Comparison of ENCODE assay signal across 10 mouse cellular contexts in genomic region chr2:170469616-170470308, GRCm38 (mm10). TPM values are rescaled to one million over a fixed set of nuclear protein-coding genes. Genes with fewer than 3 reads are reported as not detected.
DNase-seq lines count a peak whose midpoint lies in the region; ATAC-seq and TF ChIP-seq lines count a peak whose summit lies in the region.
"Had no signal": no experiment of that assay in that cellular context is flagged by ENCODE, and none has a peak within 500 bp of the region (broad histone marks: within the 10 kb centered on the region; RNA-seq: fewer than 3 reads in every experiment).

No protein-coding gene starts in this region.

- TF ChIP-seq CTCF in gastrocnemius, adult 2 months (IDR thresholded peaks at IDR 0.05): no peak

- H3K4me2 ChIP-seq in hindbrain, embryonic 11.5 days (replicated peaks; ENCODE audit: low read depth, low read length): no peak overlapping the region
- H3K4me2 ChIP-seq in neural tube, embryonic 11.5 days (ENCODE audit: low read depth): no peak overlapping the region

- no peak overlapping the region for H3K9ac ChIP-seq in hindbrain, embryonic 11.5 days (ENCODE audit: low read depth, low read length)
- no peak overlapping the region for H3K9ac ChIP-seq in neural tube, embryonic 11.5 days (ENCODE audit: low read length)

- intact Hi-C loops in gastrocnemius, adult 2 months (cut with DNase I): no loop called here
- intact Hi-C loops in gastrocnemius, postnatal 36 days (cut with DNase I): no loop called here
- intact Hi-C loops in gastrocnemius, postnatal 14 days (cut with DNase I; ENCODE audit: low total_unique reads): loop anchor here (5.0 kb wide), 1 partner anchor 38 kb away; no protein-coding TSS in a partner anchor

- peak; percentile 35 for DNase-seq in gastrocnemius, adult 2 months
- no peak for DNase-seq in gastrocnemius, postnatal 36 days
- DNase-seq in ES-CJ7 (ENCODE audit: low read depth, low spot score): peak; percentile 82
- DNase-seq in embryo, embryonic 11 days: peak; percentile 62
- peak; percentile 41 for DNase-seq in hindbrain, embryonic 11.5 days (ENCODE audit: low spot score)
- peak; percentile 51 to 55 for DNase-seq in layer of hippocampus, postnatal 10 days (ENCODE audit: low spot score in 2 of 2)
- DNase-seq in neural tube, embryonic 11.5 days (ENCODE audit: low spot score): peak; percentile 51
- no peak for DNase-seq in gastrocnemius, postnatal 14 days

- H3K4me1 ChIP-seq in hindbrain, embryonic 11.5 days (replicated peaks; ENCODE audit: control insufficient read depth, insufficient read depth, low read length): no peaks in the 10 kb centered on the region
- no peaks in the 10 kb centered on the region for H3K4me1 ChIP-seq in neural tube, embryonic 11.5 days (ENCODE audit: control insufficient read depth, insufficient read depth, low read length)

- no peak overlapping the region for H3K27ac ChIP-seq in gastrocnemius, adult 2 months
- H3K27ac ChIP-seq in hindbrain, embryonic 11.5 days (ENCODE audit: low read depth, low read length): no peak overlapping the region
- no peak overlapping the region for H3K27ac ChIP-seq in neural tube, embryonic 11.5 days (ENCODE audit: low read depth, low read length)

- H3K4me3 ChIP-seq in gastrocnemius, adult 2 months: no peak overlapping the region
- no peak overlapping the region for H3K4me3 ChIP-seq in hindbrain, embryonic 11.5 days (ENCODE audit: low read depth, low read length)
- H3K4me3 ChIP-seq in neural tube, embryonic 11.5 days (ENCODE audit: low read depth, low read length): no peak overlapping the region

- H3K9me3 ChIP-seq in hindbrain, embryonic 11.5 days (ENCODE audit: control insufficient read depth, low read length): no peaks in the 10 kb centered on the region
- H3K9me3 ChIP-seq in neural tube, embryonic 11.5 days (ENCODE audit: control insufficient read depth, low read length): no peaks in the 10 kb centered on the region

- 12% methylated on average over 10 of the region's 10 CpGs for WGBS in hindbrain, embryonic 11.5 days
- 12% methylated on average over 10 of the region's 10 CpGs for WGBS in neural tube, embryonic 11.5 days

- no peaks in the 10 kb centered on the region for H3K36me3 ChIP-seq in hindbrain, embryonic 11.5 days (ENCODE audit: control insufficient read depth, insufficient read depth, low read length)
- no peaks in the 10 kb centered on the region for H3K36me3 ChIP-seq in neural tube, embryonic 11.5 days (ENCODE audit: control insufficient read depth, insufficient read depth, low read length)

- ATAC-seq in hindbrain, embryonic 11.5 days (ENCODE audit: low FRiP score): no peak; the same call in 1 of the 2 replicates
- ATAC-seq in neural tube, embryonic 11.5 days (ENCODE audit: insufficient read depth, low FRiP score, low TSS enrichment): no peak; the same call in 1 of the 2 replicates

- H3K27me3 ChIP-seq in hindbrain, embryonic 11.5 days (ENCODE audit: control insufficient read depth, insufficient read depth, low read length): no peaks in the 10 kb centered on the region
- H3K27me3 ChIP-seq in neural tube, embryonic 11.5 days (ENCODE audit: control insufficient read depth, insufficient read depth, low read length): no peaks in the 10 kb centered on the region

RNA-seq across cellular contexts. Expression of gene Pfdn4, which starts 26.5 kb away (rescaled TPM):
- 10 to 100 TPM; 11.8 to 14.4 TPM for total RNA-seq in gastrocnemius, adult 2 months (2021)
- 10 to 100 TPM; 12.1 to 12.6 TPM for total RNA-seq in gastrocnemius, postnatal 36 days (2021)
- 141 and 142 TPM in 2 replicates for polyA plus RNA-seq in hindbrain, embryonic 11.5 days (2014; fragmentation: Nextera tagmentation; extraction: Ambion mirVana)
- 10 to 100 TPM; 39.7 to 43.2 TPM for total RNA-seq in layer of hippocampus, postnatal 10 days (2021)
- polyA plus RNA-seq in neural tube, embryonic 11.5 days (2014; fragmentation: Nextera tagmentation; extraction: Ambion mirVana): 124 and 128 TPM in 2 replicates
- total RNA-seq in gastrocnemius, postnatal 14 days (2021): 10 to 100 TPM; 13.3 to 19.1 TPM

RNA-seq across cellular contexts. Expression of gene Cyp24a1, which starts 27.2 kb away (rescaled TPM):
- not detected for total RNA-seq in gastrocnemius, adult 2 months (2021)
- not detected for total RNA-seq in gastrocnemius, postnatal 36 days (2021)
- polyA plus RNA-seq in hindbrain, embryonic 11.5 days (2014; fragmentation: Nextera tagmentation; extraction: Ambion mirVana): 0.10 and 0.14 TPM in 2 replicates
- total RNA-seq in layer of hippocampus, postnatal 10 days (2021): not detected
- polyA plus RNA-seq in neural tube, embryonic 11.5 days (2014; fragmentation: Nextera tagmentation; extraction: Ambion mirVana): not detected in 2 replicates
- not detected for total RNA-seq in gastrocnemius, postnatal 14 days (2021)
- total RNA-seq: layer of hippocampus, adult 18-20 months; MEL had no signal

RNA-seq across cellular contexts. Expression of gene Bcas1, which starts 42.1 kb away (rescaled TPM):
- under 1 TPM; 0.50 to 0.89 TPM for total RNA-seq in gastrocnemius, adult 2 months (2021)
- total RNA-seq in gastrocnemius, postnatal 36 days (2021): 1 to 10 TPM in 1 of 2 experiments, under 1 TPM in 1; 0.89 to 2.1 TPM
- polyA plus RNA-seq in hindbrain, embryonic 11.5 days (2014; fragmentation: Nextera tagmentation; extraction: Ambion mirVana): 1.8 and 1.9 TPM in 2 replicates
- 10 to 100 TPM; 54.6 to 67.1 TPM for total RNA-seq in layer of hippocampus, postnatal 10 days (2021)
- 1.0 and 1.2 TPM in 2 replicates for polyA plus RNA-seq in neural tube, embryonic 11.5 days (2014; fragmentation: Nextera tagmentation; extraction: Ambion mirVana)
- 1 to 10 TPM; 2.4 to 6.4 TPM for total RNA-seq in gastrocnemius, postnatal 14 days (2021)

Comparison
In these comparisons a context has a peak if more than half of its experiments do, and no peak if none do; other contexts are left out.
1. DNase-seq: peak in gastrocnemius, adult 2 months (single experiment), ES-CJ7 (single experiment), embryo, embryonic 11 days (single experiment), hindbrain, embryonic 11.5 days (single experiment), layer of hippocampus, postnatal 10 days (2 of 2) and neural tube, embryonic 11.5 days (single experiment); none in gastrocnemius, postnatal 36 days (0 of 2) and gastrocnemius, postnatal 14 days (single experiment).
2. RNA of gene Bcas1, which starts 42.1 kb away (total RNA-seq): 54.6 to 67.1 TPM in layer of hippocampus, postnatal 10 days; 2.4 to 6.4 TPM in gastrocnemius, postnatal 14 days, 0.89 to 2.1 TPM in gastrocnemius, postnatal 36 days and 0.50 to 0.89 TPM in gastrocnemius, adult 2 months; every median in the first group is over 4 times any median in the second.